Mouse (Mus musculus) heart, embryonic 14.5 days (tissue): ENCODE results near the gene Vangl1. TPM values are rescaled to one million over a fixed set of nuclear protein-coding genes. Genes with fewer than 3 reads are reported as not detected.

ENCODE experiments used
- ATAC-seq: fragments of 200-750 bp; cut with Nextera tagmentation; 2 replicates; pipeline ENCODE4 v1.8.0; 2017; ENCODE audit warnings: low read depth, moderate TSS enrichment; ENCODE audit not compliant: insufficient number of reproducible peaks, insufficient read depth, low FRiP score
- H3K27ac ChIP-seq, 2 experiments: fragments of 200-500 bp in 1 of 2; fragments of 300-500 bp in 1 of 2; sonication (generic) in 1 of 2; replicated peaks in 1 of 2; 2 replicates each; pipeline ENCODE4 v1.5.1; 2012 to 2014; ENCODE audit warnings: low read depth in 2 of 2, low read length in 2 of 2, control low read depth in 1 of 2, mild to moderate bottlenecking in 1 of 2, mixed read lengths in 1 of 2; ENCODE audit not compliant: control insufficient read depth in 1 of 2, insufficient read depth in 1 of 2
- H3K27me3 ChIP-seq: fragments of 300-500 bp; sonication (generic); 2 replicates; pipeline ENCODE4 v1.6.1; 2014; ENCODE audit warnings: mild to moderate bottlenecking, low read length, control low read depth; ENCODE audit not compliant: control insufficient read depth, insufficient read depth
- H3K36me3 ChIP-seq: fragments of 300-500 bp; sonication (generic); 2 replicates; pipeline ENCODE4 v1.6.1; 2014; ENCODE audit warnings: mild to moderate bottlenecking, control low read depth, low read length, mixed read lengths; ENCODE audit not compliant: control insufficient read depth, insufficient read depth
- H3K4me1 ChIP-seq, 2 experiments: fragments of 200-500 bp in 1 of 2; fragments of 300-500 bp in 1 of 2; sonication (generic) in 1 of 2; 2 replicates each; pipeline ENCODE4 v1.6.1; 2012 to 2014; ENCODE audit warnings: low read length in 2 of 2, control low read depth in 1 of 2, mixed read lengths in 1 of 2; ENCODE audit not compliant: control insufficient read depth in 2 of 2, insufficient read depth in 2 of 2
- H3K4me2 ChIP-seq: fragments of 300-500 bp; sonication (generic); 2 replicates; pipeline ENCODE4 v1.6.1; 2014; ENCODE audit warnings: mild to moderate bottlenecking, low read length
- H3K4me3 ChIP-seq, 2 experiments: fragments of 200-500 bp in 1 of 2; fragments of 300-500 bp in 1 of 2; sonication (generic) in 1 of 2; 2 replicates each; pipeline ENCODE4 v1.5.1; 2012 to 2014; ENCODE audit warnings: low read length in 2 of 2, mild to moderate bottlenecking in 2 of 2, control low read depth in 1 of 2, low read depth in 1 of 2, moderate library complexity in 1 of 2; ENCODE audit not compliant: control insufficient read depth in 1 of 2, insufficient read depth in 1 of 2
- H3K9ac ChIP-seq: fragments of 300-500 bp; sonication (generic); 2 replicates; pipeline ENCODE4 v1.6.1; 2014; ENCODE audit warnings: mild to moderate bottlenecking, low read length
- H3K9me3 ChIP-seq: fragments of 300-500 bp; sonication (generic); 2 replicates; pipeline ENCODE4 v1.6.1; 2016; ENCODE audit warnings: low read length, control low read depth; ENCODE audit not compliant: control insufficient read depth
- WGBS: fragments of 180-500 bp; shearing (Covaris S2); extraction: QIAGEN DNeasy Blood & Tissue Kit; methylation state at CpG from one replicate; pipeline ENCODE4 v1.1.7; 2014; 5-methylcytosine and 5-hydroxymethylcytosine counted together
- polyA plus RNA-seq: library from polyadenylated mRNA; unstranded; fragments of >200 nt; fragmentation: Nextera tagmentation; extraction: Ambion mirVana; gene quantifications from 2 replicates; pipeline ENCODE4 v1.2.1, GENCODE M21; 2014

The Vangl1 gene
- polyA plus RNA-seq, 1 experiment from 2014 or later, result 26.7 TPM

GRCm38 (mm10) chr3:102193488-102194290 lies 10.8 kb downstream of the Vangl1 start:
- Histone ChIP-seq H3K9me3 (no peaks in the 10 kb centered on the region), H3K9ac (peak overlapping the region; percentile 49), H3K4me3 (no peak overlapping the region), H3K4me2 (peak overlapping the region; percentile 54), H3K27ac (peak overlapping the region; percentile 68 to 76), H3K4me1 (peaks cover 52 to 84% of the 10 kb centered on the region in 2 experiments), H3K36me3 (peaks cover 14% of the 10 kb centered on the region), H3K27me3 (no peaks in the 10 kb centered on the region)
- ATAC-seq, result no peak; the same call in 1 of the 2 replicates
- 8% methylated on average over 19 of the region's 20 CpGs for WGBS

GRCm38 (mm10) chr3:102192621-102193020 lies 11.9 kb downstream of the Vangl1 start:
- Histone ChIP-seq H3K9ac (no peak overlapping the region), H3K4me3 (no peak overlapping the region), H3K4me1 (peaks cover 47 to 77% of the 10 kb centered on the region in 2 experiments), H3K4me2 (peak overlapping the region; percentile 54), H3K27ac (peak overlapping the region; percentile 29 to 76; a peak in 3 of 4 replicates), H3K9me3 (no peaks in the 10 kb centered on the region), H3K36me3 (peaks cover 25% of the 10 kb centered on the region), H3K27me3 (no peaks in the 10 kb centered on the region)
- 18% methylated on average over 2 of the region's 2 CpGs for WGBS
- peak; percentile 68 for ATAC-seq

- H3K9ac ChIP-seq, result no peak overlapping the region
- H3K4me3 ChIP-seq, result no peak overlapping the region
- ATAC-seq, result no peak
- no peaks in the 10 kb centered on the region for H3K27me3 ChIP-seq
- WGBS, result 45% methylated on average over 3 of the region's 3 CpGs
- H3K4me2 ChIP-seq, result no peak overlapping the region
- H3K9me3 ChIP-seq, result no peaks in the 10 kb centered on the region
- H3K4me1 ChIP-seq, result peaks cover 47 to 68% of the 10 kb centered on the region in 2 experiments
- H3K27ac ChIP-seq, result 0 out of 4 replicates have a peak overlapping the region, but pooled peaks of 1 of the 2 experiments have one; percentile 22
- H3K36me3 ChIP-seq, result peaks cover 30% of the 10 kb centered on the region
Observed at GRCm38 (mm10) chr3:102191575-102191974, 12.9 kb downstream of the Vangl1 start.

- no peak overlapping the region for H3K27ac ChIP-seq
- no peak for ATAC-seq
- H3K4me1 ChIP-seq, result peaks cover 46 to 62% of the 10 kb centered on the region in 2 experiments
- H3K9ac ChIP-seq, result no peak overlapping the region
- H3K4me3 ChIP-seq, result no peak overlapping the region
- no peaks in the 10 kb centered on the region for H3K9me3 ChIP-seq
- no peaks in the 10 kb centered on the region for H3K27me3 ChIP-seq
- H3K4me2 ChIP-seq, result no peak overlapping the region
- H3K36me3 ChIP-seq, result peaks cover 24% of the 10 kb centered on the region
Observed at GRCm38 (mm10) chr3:102190642-102191041, 13.9 kb downstream of the Vangl1 start.

- Histone ChIP-seq H3K27ac (no peak overlapping the region), H3K4me3 (no peak overlapping the region), H3K36me3 (peaks cover 27% of the 10 kb centered on the region), H3K4me2 (no peak overlapping the region), H3K9ac (no peak overlapping the region), H3K27me3 (no peaks in the 10 kb centered on the region), H3K4me1 (peaks cover 45 to 57% of the 10 kb centered on the region in 2 experiments), H3K9me3 (no peaks in the 10 kb centered on the region)
- no peak for ATAC-seq
- 45% methylated on average over 4 of the region's 4 CpGs for WGBS
Observed at GRCm38 (mm10) chr3:102190015-102190414, 14.5 kb downstream of the Vangl1 start.

- H3K4me3 ChIP-seq, result 0 out of 4 replicates have a peak overlapping the region, but pooled peaks of 1 of the 2 experiments have one; percentile 10
- no peaks in the 10 kb centered on the region for H3K9me3 ChIP-seq
- ATAC-seq, result no peak
- H3K27me3 ChIP-seq, result no peaks in the 10 kb centered on the region
- H3K4me2 ChIP-seq, result peak overlapping the region; percentile 44
- H3K9ac ChIP-seq, result peak overlapping the region; percentile 44
- H3K4me1 ChIP-seq, result peaks cover 37 to 46% of the 10 kb centered on the region in 2 experiments
- H3K36me3 ChIP-seq, result peaks cover 36% of the 10 kb centered on the region
- WGBS, result 4% methylated on average over 6 of the region's 6 CpGs
- peak overlapping the region; percentile 6 to 65; a peak in 3 of 4 replicates for H3K27ac ChIP-seq
Observed at GRCm38 (mm10) chr3:102188972-102189371, 15.5 kb downstream of the Vangl1 start.

- no peak for ATAC-seq
- H3K36me3 ChIP-seq, result peaks cover 48% of the 10 kb centered on the region
- no peaks in the 10 kb centered on the region for H3K9me3 ChIP-seq
- no peak overlapping the region for H3K4me3 ChIP-seq
- H3K9ac ChIP-seq, result no peak overlapping the region
- no peak overlapping the region for H3K4me2 ChIP-seq
- 82% methylated on average over 4 of the region's 4 CpGs for WGBS
- peaks cover 23 to 30% of the 10 kb centered on the region in 2 experiments for H3K4me1 ChIP-seq
- H3K27me3 ChIP-seq, result no peaks in the 10 kb centered on the region
- no peak overlapping the region for H3K27ac ChIP-seq
Observed at GRCm38 (mm10) chr3:102187401-102187800, 17.1 kb downstream of the Vangl1 start.
